Mouse (Mus musculus) adrenal gland, postnatal 10 days (tissue): ENCODE results near the gene Lce1m. TPM values are rescaled to one million over a fixed set of nuclear protein-coding genes. Genes with fewer than 3 reads are reported as not detected.
A peak's percentile ranks its signal among the peaks of the same experiment; 100 is the strongest.
"Not testable (repeated sequence)": the region's sequence is repeated elsewhere in the genome, so short reads cannot be mapped to it uniquely, and the experiment has no call there.

ENCODE experiments used
- DNase-seq: peaks from one replicate; pipeline ENCODE4 v3.0.0; 2021; ENCODE audit warnings: mixed read lengths
- long read RNA-seq, 2 experiments: library from polyadenylated mRNA; stranded (forward); transcript quantifications; one replicate each; pipeline ENCODE4 v2.0.0; 2021
- total RNA-seq, 2 experiments: library from RNA; stranded (reverse); gene quantifications; 2 replicates each; pipeline ENCODE4 v1.2.3; 2021

The Lce1m gene
- total RNA-seq, result not detected
- long read RNA-seq, experiment 1, result 0 reads
- long read RNA-seq, experiment 2, result 0 reads

GRCm38 (mm10) chr3:93018960-93019359 is at the start of gene Lce1m:
Gene Lce1m (minus strand): TSS chr3:93019060.
- DNase-seq, result no peak

- not testable (repeated sequence) for DNase-seq
These were observed 49.7 kb upstream of the Lce1m start, which contains the start of gene Gm4858 for GRCm38 (mm10) chr3:93068523-93068922. Gene Gm4858 (plus strand): TSS chr3:93068823.

GRCm38 (mm10) chr3:93052826-93053474 is 34.1 kb upstream of the Lce1m start:
- peak; percentile 18 for DNase-seq

GRCm38 (mm10) chr3:93050182-93050581 is 31.3 kb upstream of the Lce1m start:
- no peak for DNase-seq

GRCm38 (mm10) chr3:93031450-93031849 is 12.6 kb upstream of the Lce1m start:
- peak; percentile 26 for DNase-seq

GRCm38 (mm10) chr3:93025486-93025885 is 6.6 kb upstream of the Lce1m start:
- DNase-seq, result peak; percentile 2

- DNase-seq, result no peak
These were observed 4.7 kb upstream of the Lce1m start for GRCm38 (mm10) chr3:93023411-93024184.

GRCm38 (mm10) chr3:93021171-93021570 is 2.3 kb upstream of the Lce1m start:
- no peak for DNase-seq

- DNase-seq, result no peak
These were observed 3.3 kb downstream of the Lce1m start, which contains the start of gene Crct1 for GRCm38 (mm10) chr3:93015460-93016104. Gene Crct1 (minus strand): TSS chr3:93015687.

- no peak for DNase-seq
These were observed 4.0 kb downstream of the Lce1m start for GRCm38 (mm10) chr3:93014871-93015270.

GRCm38 (mm10) chr3:93014378-93014801 is 4.5 kb downstream of the Lce1m start:
- peak; percentile 39 for DNase-seq

GRCm38 (mm10) chr3:93002843-93003242 is 16.0 kb downstream of the Lce1m start:
- DNase-seq, result no peak

- no peak for DNase-seq
These were observed 18.2 kb downstream of the Lce1m start for GRCm38 (mm10) chr3:93000621-93001020.

GRCm38 (mm10) chr3:92998691-92999090 is 20.2 kb downstream of the Lce1m start:
- peak; percentile 78 for DNase-seq

- DNase-seq, result no peak
These were observed 26.9 kb downstream of the Lce1m start, which contains the start of gene Lce3f for GRCm38 (mm10) chr3:92991926-92992325. Gene Lce3f (plus strand): TSS chr3:92992226.

- DNase-seq, result no peak
These were observed 40.4 kb downstream of the Lce1m start for GRCm38 (mm10) chr3:92978484-92978883.

Other genes with a start within 250 kb of the Lce1m start
- not detected for gene Lce1i, start 240.2 kb downstream of the Lce1m start, total RNA-seq
- gene Lce1j, start 228.5 kb downstream of the Lce1m start, total RNA-seq, result not detected
- gene Lce1k, start 211.2 kb downstream of the Lce1m start, total RNA-seq, result not detected
- not detected for gene Kprp, start 191.8 kb downstream of the Lce1m start, total RNA-seq
- not detected for gene Lce1l, start 167.8 kb downstream of the Lce1m start, total RNA-seq
- not detected for gene 2310050C09Rik, start 148.8 kb downstream of the Lce1m start, total RNA-seq
- not detected for gene Lce3a, start 92.8 kb downstream of the Lce1m start, total RNA-seq
- not detected for gene Lce3b, start 86.1 kb downstream of the Lce1m start, total RNA-seq
- not detected for gene Lce3c, start 74.6 kb downstream of the Lce1m start, total RNA-seq
- not detected for gene Lce3d, start 61.7 kb downstream of the Lce1m start, total RNA-seq
- gene Lce3e, start 52.0 kb downstream of the Lce1m start, total RNA-seq, result not detected
- not detected for gene Lce3f, start 26.8 kb downstream of the Lce1m start, total RNA-seq
- not detected for gene Crct1, start 3.4 kb downstream of the Lce1m start, total RNA-seq
- not detected for gene Gm4858, start 49.8 kb upstream of the Lce1m start, total RNA-seq
- gene Crnn, start 125.7 kb upstream of the Lce1m start, total RNA-seq, result not detected
- not detected for gene Flg2, start 178.2 kb upstream of the Lce1m start, total RNA-seq